Mouse (Mus musculus) myocyte (in vitro differentiated cells): Measurements from ENCODE around the gene Gtf3c2.
A peak's percentile ranks its signal among the peaks of the same experiment; 100 is the strongest.

Experiments used
- CEBPB ChIP-seq: IDR thresholded peaks from 2 replicates; pipeline ENCODE4 v1.6.1; 2011; ENCODE audit warnings: mild to moderate bottlenecking, moderate library complexity; ENCODE audit not compliant: poor library complexity, insufficient read depth, severe bottlenecking
- E2F4 ChIP-seq: IDR thresholded peaks from one replicate; pipeline ENCODE4 v1.6.1; 2011; ENCODE audit warnings: mild to moderate bottlenecking, control low read depth, moderate library complexity; ENCODE audit not compliant: insufficient read depth
- POLR2A ChIP-seq: IDR thresholded peaks from one replicate; pipeline ENCODE4 v1.6.1; 2011; ENCODE audit warnings: low read depth, mild to moderate bottlenecking, control low read depth, moderate library complexity; ENCODE audit not compliant: insufficient read length
- POLR2AphosphoS2 ChIP-seq: IDR thresholded peaks from one replicate; pipeline ENCODE4 v1.6.1; 2011; ENCODE audit warnings: low read depth, control low read depth; ENCODE audit not compliant: insufficient read length

GRCm38 (mm10) chr5:31116912-31117311 is 63.0 kb downstream of the Gtf3c2 start:
- TF ChIP-seq POLR2AphosphoS2 = no peak
- peak; percentile 16 for TF ChIP-seq POLR2A
- TF ChIP-seq E2F4 = no peak
- no peak for TF ChIP-seq CEBPB
